Mouse (Mus musculus) thymus, adult 2 months (tissue): ENCODE results near the gene Nmnat2.

Source experiments
- CTCF ChIP-seq: fragments of 200-500 bp; IDR thresholded peaks from 2 replicates; pipeline ENCODE4 v1.5.1; 2012; ENCODE audit warnings: mild to moderate bottlenecking, control low read depth, low read length, moderate library complexity, borderline replicate concordance; ENCODE audit not compliant: control insufficient read depth, poor library complexity, insufficient read depth; ENCODE audit errors: extremely low read depth
- POLR2A ChIP-seq: fragments of 200-500 bp; IDR thresholded peaks from 2 replicates; pipeline ENCODE4 v1.6.1; 2012; ENCODE audit warnings: mild to moderate bottlenecking, low read length, control low read depth, moderate library complexity; ENCODE audit not compliant: control insufficient read depth, poor library complexity, insufficient read depth; ENCODE audit errors: extremely low read depth

DNA sequence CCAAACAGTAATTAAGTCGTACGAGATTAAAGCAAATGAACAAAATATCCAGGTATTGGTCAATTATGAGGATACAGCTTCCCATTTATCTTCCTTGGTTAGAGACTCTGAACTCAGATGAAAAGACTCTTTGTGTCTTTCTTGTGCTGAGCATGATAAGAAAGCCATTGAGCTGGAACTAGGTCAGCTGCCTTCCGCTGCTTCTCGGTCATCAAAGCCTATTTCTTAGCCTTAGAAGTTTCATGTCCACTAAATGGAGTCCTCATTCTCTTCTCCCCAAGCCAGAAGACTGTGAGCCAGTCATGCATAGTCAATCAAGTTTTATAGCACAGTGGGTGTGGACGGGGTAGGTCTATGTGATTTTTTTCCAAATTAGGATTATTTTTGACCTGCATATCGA lies 19.3 kb upstream of the Nmnat2 start:
- TF ChIP-seq POLR2A (no peak), CTCF (no peak)
